Mouse (Mus musculus): ENCODE results near the gene Gmds.

Gmds gene

DNA sequence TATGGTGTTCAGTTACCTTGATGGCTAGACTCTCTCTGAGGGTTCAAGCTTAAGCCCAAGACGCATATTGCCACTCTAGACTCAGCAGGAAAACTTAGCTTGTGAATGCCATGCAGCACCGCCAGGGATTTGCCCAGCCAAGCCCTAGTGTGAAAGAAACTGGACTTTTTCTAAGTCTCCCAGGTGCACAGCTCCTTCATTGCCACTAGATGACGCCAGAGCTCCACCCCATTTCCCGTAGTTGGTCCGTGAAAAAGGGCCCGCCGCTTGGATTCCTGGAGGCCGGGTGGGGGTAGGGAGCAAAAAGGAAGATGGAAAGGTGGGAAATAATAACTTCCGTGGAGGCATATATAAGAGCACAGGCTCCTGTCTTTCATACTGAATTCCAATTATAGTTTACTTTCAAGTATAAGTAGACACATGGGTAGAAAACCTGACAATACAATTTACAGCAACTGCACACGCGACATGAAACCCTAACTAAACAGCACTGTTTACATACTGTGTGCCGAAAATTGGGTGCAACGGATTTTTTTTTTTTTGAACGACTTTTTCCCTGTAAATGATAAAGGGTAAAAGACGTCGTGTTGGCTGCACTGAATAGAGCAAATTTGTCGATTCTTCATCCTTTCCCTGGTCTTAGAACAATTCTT lies 545.9 kb downstream of the Gmds start:
- no peak for DNase-seq (ENCODE audit: low read depth, low spot score)

DNA sequence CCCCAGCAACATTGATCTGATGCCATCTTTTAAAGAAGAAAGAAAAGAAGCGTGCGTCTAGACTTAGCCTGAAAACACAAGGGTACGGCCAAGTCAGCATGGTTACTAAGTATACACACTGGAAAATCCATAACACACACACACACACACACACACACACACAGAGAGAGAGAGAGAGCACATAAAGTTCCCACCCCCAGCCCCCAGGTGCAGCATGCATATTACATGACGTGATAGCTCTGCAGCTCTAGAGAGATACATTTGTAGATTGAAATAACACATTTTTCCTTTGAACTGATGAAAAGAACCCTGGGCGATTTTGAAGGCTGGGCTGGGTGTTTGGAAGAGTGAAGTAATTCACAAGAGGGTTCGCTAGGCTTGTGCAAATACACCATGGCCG lies 553.8 kb downstream of the Gmds start:
- no peak for DNase-seq (ENCODE audit: low read depth, low spot score)

DNA sequence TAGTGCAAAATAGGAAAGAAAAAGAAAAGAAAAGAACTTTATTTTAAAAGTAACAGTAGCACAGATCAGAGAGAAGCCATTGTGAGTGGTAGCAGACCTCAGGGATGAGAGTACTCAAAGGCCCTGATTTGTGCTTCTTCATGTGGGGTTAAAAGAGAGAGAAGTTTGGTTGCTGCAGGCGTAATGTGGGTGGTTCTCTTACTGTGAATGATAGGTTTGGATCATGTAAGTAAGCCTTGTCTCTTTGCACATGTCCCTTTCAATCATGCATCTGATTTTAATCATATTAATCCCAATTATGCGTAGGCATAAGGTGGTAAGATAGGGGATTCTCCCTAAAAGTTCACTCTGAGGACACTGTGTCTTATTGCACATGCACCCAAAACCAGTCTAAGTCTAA lies 556.5 kb downstream of the Gmds start:
- DNase-seq (ENCODE audit: low read depth, low spot score), result no peak

GRCm38 (mm10) chr13:31780299-31780698 lies 558.2 kb downstream of the Gmds start:
- DNase-seq (ENCODE audit: low read depth, low spot score), result no peak

DNA sequence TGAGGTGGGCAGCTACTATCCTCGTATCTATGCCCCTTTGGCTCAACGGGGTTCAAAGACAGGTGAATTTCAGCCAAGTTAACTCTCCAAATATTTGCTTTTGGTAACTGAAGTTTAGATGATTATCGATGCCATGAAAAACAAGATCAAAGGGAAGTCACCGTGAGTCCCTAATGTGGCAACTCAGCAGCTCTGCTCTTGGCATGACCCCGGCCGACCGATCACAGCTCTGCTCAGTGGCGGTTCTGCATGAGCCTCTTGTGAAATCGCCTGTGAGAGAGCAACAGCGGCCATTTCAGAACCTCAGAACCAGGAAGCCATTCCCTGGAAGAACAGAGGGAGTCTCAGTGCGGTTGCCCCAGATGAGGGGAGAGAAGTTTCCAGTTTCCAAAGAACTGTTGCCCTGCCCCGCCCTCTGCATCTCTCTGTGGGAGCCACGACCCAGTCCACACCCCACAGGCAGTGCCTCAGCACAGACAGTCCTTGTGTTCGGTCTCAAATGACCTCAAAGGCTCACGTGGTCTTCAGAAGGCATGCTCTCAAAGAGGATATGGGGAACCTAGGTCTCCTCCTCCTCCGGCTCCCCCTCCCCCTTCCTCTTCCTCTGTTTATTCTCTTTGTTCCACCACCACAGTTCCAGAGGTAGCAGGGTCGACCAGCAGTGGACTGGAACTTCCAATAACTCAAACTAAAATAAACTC lies 559.1 kb downstream of the Gmds start:
- no peak for DNase-seq (ENCODE audit: low read depth, low spot score)

DNA sequence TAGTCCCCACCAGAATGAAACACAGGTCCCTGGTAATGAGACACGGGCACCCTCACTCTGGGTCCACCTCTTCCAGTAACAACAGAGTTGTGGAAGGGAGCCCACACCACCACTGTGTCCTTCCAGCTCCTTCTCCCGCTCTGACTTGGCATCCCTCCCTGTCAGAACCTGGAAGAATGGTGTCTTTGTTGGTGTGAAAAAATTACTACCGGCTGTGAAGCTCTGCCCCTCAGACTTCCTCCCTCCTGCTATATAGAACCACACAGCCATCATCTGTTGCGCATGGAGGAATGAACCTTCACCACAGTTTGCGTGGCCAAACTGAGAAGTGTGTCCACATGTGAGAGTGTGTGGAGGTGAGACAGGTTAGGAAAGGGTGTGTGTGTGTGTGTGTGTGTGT lies 562.8 kb downstream of the Gmds start:
- DNase-seq (ENCODE audit: low read depth, low spot score), result no peak

DNA sequence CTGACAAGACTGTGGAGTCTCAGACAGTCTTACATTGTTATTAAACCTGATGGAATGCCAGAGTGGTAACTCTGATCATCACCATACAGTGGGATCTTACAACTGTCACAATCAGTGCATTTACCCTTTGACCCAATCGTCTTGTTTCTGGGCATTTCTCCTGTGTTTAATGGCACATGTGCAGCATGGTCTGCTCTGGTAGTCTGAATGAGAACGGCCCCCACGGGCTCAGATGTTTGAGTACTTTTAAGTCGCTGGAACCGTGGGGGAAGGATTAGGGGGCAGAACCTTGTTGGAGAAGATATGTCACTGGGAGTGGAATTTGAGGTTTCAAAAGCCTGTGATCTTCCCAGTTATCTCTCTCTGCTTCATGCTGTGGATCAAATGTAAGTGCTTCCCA lies 565.7 kb downstream of the Gmds start:
- no peak for DNase-seq (ENCODE audit: low read depth, low spot score)
